Mouse (Mus musculus) frontal cortex, postnatal 25 days (tissue): ENCODE data around the gene Kif1a.

ENCODE experiments used
- DNase-seq, 2 experiments: peaks; one replicate each; pipeline ENCODE4 v3.0.0; 2022; ENCODE audit warnings: low spot score in 2 of 2

The Kif1a gene

DNA sequence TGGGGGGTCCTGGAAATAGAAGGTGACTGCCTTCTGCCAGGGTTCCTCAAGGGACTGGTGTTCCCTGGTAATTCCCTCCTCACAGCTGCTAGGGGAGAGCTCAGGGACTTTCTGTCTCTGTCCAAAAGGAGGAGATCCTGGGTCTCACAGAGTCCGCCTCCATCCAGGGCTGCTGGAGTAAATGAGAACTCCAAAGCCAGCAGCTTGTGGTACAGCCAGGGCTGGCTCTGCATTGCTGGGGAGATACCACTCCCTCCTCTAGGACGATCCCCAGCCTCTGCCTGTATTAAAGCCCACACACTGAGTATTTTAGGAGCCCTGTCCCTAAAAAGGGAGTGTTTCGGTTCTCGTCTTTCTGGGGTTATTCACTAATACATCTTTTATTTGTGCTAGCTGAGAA is 81.1 kb downstream of the Kif1a start:
- DNase-seq = no peak

GRCm38 (mm10) chr1:93018716-93019115 is 83.0 kb downstream of the Kif1a start:
- DNase-seq = no peak

DNA sequence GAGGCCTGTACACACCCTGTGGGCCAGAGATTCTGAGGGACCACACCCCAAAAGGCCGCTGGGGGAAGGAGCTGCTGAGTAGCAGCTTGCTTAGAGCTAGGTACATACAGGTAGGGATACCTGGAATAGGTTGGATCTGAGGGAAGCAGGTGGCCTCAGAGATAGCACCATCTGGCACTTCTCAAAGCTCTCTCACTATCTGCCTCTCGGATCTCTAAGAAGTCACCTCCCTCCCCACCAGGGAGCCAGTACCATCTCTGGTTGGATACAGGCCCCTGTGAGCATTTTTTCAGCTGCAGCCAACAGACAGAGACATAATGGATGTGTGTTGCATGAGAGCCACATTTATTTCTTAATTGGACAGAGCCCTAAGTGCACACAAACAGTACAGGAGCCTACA is 86.6 kb downstream of the Kif1a start:
- DNase-seq = no peak

GRCm38 (mm10) chr1:93014460-93014859 is 87.3 kb downstream of the Kif1a start:
- peak; percentile 62 to 74 for DNase-seq

DNA sequence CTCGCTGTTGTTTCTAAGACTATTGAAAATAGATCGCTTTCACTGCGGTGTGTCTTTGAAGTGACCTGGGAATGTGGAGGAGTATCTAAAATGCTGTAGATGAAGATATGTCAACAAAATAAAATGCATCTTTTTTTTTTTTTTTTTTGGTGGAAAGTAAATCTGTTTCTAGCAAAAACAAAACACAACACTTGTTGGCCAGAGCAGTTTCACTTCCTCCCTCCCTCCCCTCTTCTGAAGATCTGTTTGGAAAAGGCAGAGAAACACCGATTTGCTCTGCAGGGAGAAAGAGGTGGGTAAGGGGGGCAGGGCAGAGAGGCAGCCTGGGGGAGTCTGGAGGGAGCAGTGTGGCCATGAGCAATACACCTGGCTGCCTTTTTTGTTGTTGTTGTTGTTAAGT is 88.4 kb downstream of the Kif1a start:
- no peak for DNase-seq

GRCm38 (mm10) chr1:93012103-93012585 is 89.6 kb downstream of the Kif1a start:
- no peak for DNase-seq

GRCm38 (mm10) chr1:93010731-93011130 is 91.0 kb downstream of the Kif1a start:
- no peak for DNase-seq

DNA sequence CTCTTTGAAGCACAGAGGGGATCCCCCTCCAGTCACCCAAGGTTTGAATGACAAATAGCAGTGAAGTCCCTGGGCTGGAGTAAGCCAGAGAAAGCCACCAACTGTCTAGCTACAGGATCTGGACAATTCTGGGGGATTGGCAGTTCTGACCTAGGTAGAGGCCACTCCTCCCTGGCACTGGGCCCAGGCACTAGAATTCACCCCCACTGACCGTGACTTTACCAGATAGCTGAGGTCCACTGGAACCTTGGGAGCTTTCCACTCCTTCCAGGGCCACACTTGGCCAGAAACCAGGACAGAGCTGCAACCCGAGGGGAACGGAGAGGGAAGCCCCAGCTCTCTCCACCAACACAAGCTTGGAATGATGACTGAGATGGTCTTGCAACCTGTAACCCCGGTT is 92.6 kb downstream of the Kif1a start:
- DNase-seq = no peak

- no peak for DNase-seq
Measured at GRCm38 (mm10) chr1:93006061-93006460, 95.7 kb downstream of the Kif1a start, which contains the start of gene Aqp12. Aqp12 (plus strand) TSS chr1:93006334.

- DNase-seq = no peak
Measured at GRCm38 (mm10) chr1:92992880-92993279, 108.9 kb downstream of the Kif1a start.

DNA sequence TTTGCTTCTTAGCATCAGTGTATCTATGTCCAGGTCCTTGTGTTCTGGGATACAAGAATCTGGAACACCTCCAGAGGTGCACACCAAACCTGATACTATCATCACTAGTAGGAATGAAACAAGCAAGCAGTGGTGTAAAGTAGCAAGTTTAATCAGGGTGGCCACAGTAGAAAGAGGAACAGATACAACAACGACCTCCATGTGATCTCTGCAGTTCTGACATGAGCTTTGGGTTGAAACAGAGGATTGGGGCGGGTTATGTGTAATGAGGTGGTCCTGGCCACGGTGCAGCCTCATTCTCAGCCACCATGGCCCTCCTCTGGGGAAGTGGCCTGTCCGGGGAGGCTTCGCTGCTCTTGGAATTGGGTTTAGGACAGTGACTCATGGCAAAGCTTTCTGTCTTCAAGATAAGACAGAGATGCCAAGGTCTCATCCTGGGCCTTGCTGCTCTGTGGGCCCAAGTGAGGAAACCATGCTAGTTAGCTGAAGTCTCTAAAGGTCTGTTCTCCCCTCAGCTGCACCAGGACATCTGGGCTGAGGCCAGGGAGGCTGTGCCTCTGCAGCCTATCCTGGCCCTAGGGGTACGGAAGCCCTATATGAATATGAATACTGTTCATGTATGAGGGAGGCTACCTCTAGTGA is 109.4 kb downstream of the Kif1a start:
- DNase-seq = no peak

DNA sequence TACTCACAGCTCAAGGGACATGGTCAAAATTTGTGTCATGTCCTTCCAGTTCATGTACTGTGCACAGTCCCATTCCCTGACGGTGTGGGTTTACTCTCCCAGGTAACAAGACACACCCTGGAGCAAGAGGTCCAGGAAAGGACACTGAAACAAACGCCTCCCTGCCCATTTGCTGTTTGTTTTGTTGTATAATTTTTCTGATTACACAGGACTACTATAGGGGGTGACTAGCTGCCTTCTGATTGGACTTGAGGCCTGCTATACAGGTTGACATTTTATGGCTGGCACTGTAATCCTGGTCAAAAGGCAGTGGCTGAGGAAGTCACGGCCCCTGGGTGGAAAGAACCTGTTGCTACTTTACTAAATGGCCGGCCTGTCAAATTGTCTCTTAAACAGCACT is 111.9 kb downstream of the Kif1a start:
- DNase-seq = no peak

DNA sequence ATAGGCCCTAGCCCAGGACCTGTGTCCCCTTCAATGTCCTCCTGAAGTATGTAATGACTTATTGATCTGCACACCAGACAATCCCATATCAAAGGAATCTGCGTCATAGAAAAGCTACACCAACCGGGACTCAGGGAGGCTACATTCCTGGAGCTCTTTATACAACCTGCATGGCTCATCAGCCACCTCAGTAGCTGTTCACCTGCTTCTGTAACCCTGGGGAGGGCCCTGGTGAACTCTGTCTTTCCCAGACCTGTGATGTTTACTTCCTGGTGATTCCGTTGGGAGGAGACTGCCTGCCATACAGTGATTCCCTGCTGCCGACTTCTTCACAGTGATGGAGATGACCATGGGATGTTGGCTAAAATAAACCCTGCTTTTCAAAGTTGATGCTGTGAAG is 112.9 kb downstream of the Kif1a start:
- no peak for DNase-seq

DNA sequence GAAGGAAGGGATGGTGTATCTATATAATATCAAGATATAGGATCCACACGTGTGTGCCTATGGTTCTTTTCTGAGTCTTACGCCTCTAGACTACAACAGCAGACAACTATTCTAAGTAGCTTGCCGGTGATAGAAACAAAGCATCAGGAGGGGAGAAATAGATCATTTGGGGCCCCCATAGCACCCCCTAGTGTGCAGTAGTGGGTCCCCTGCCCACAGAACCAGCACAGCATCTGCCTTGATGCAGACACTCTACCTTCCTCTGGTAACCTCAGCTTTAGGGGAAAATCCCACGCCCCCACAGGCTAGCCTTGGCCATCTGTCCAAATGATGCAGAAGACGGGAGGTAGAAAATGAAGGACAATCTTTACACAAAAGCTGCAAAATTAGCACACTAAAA is 116.8 kb downstream of the Kif1a start:
- DNase-seq = no peak

DNA sequence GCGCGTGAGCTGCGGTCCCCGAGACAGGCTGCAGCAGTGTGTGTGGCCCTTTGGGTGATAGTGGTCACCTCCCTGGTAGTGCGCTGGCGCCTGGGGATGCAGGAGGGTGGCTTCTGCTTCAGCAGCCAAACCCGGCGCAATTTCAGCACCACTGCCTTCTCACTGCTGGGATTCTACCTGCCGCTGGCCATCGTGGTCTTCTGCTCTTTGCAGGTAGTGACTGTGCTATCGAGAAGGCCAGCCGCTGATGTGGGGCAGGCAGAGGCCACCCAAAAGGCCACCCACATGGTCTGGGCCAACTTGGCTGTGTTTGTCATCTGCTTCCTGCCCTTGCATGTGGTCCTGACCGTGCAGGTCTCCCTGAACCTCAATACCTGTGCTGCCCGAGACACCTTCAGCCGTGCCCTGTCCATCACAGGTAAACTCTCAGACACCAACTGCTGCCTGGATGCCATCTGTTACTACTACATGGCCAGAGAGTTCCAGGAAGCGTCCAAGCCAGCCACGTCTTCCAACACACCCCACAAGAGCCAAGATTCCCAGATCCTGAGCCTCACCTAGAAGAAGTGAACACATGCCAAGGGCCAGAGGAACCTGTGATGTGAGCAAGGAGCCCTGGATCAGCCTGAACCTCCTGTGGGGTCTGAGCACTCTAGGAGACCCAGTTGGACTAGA is 118.7 kb downstream of the Kif1a start:
- no peak for DNase-seq

GRCm38 (mm10) chr1:92981056-92981845 is 120.5 kb downstream of the Kif1a start:
- DNase-seq = no peak

GRCm38 (mm10) chr1:92979073-92979602 is 122.6 kb downstream of the Kif1a start:
- DNase-seq = no peak

DNA sequence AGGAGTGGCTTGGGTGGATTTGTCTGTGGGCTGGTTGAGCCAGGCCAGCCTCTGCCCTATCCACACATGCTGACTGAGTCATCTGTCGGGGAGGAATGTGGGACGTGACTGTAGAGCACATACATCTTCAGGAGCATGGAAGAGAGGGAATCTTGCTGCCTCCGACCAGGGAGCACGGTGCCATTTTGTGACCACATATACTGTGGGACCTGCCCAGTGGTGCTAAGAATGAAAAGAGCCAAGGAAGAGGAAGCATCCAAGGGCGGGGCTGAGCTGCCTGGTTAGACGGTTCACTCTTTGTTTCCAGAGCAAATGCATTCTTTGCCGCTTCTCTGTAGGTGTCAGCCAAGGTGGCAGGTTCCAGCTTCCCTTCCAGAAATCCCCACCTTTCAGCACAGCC is 123.1 kb downstream of the Kif1a start:
- no peak for DNase-seq

DNA sequence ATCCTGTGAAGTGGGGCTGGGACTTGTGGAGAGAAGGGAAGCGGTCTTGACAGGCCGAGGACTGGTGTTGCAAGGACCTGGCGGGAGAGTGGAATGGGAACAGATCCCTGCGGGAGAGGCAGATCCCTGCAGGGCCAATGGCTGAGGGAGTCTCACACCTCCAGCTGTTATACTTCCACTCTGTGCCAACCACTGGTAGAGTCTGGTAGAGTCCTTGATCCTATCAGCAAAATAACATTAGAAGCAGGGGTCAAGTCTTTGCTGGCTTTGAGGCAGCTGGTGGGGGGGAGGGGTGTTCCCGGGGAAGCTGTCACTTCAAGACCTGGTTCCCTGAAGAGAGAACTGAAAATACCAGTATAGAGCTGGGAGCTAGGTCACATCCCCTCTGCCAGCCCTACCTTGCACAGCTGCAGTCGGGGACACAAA is 125.6 kb downstream of the Kif1a start:
- no peak for DNase-seq

DNA sequence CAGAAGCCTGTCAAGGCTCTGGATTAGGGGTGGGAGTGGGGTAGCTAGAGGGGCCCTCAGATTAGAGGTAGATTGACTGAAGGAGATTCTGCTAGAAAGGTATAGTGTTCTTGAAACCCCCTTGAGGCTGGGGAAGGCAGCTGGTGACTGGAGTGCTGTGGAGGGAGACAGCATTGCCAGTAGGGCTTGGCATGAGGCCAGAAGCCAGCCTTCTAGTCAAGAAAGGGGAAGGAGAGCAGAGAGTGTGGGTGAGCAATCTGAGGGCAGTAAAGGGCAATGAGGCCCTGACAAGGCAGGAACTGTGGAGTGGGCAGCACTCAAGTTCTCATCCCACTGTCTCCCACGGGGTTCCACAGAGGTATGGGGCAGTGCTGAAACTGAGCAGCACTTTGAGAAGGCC is 128.9 kb downstream of the Kif1a start:
- DNase-seq = no peak

DNA sequence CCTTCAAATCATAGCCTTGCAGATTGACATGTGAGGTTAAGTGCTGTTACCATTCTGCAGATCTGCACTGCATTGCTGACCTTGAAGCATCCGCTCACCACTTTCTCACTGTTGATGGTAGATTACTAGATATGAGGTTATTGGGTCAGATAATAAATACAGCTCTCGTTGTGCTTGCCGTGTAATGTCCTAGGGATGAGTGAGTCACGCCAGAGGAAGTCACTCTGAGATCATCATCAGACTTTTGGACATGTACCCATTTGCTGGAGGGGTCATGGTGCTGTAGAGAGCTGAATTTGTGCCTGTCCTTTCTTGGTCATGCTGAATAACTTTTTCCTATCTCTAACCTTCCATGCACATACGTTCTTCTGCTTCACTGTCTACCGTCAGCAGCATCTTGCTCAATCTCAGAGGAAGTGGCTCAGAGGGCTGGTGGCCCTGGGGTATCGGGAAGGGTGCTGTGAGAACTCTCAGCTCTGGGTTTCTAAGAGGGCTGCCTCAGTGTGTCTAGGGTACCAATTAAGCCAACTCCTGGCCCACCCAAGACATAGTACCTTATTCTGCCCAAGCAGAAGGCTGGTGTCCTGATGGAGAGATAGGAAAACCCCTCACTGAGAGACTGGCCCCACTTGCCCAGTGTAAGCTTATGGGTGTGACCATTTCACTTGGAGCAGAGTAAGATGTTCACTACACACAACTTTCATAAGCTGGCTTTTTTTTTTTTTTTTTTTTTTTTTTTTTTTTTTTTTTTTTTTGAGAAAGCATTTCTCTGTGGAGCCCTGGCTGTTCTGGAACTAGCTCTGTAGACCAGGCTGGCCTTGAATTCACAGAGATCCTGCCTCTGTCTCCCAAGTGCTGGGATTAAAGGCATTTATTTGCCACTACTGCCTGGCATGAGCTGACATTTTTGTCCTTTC is 129.6 kb downstream of the Kif1a start:
- DNase-seq = no peak
